ENCODE assay signal across 8 mouse cellular contexts in the genomic region with DNA sequence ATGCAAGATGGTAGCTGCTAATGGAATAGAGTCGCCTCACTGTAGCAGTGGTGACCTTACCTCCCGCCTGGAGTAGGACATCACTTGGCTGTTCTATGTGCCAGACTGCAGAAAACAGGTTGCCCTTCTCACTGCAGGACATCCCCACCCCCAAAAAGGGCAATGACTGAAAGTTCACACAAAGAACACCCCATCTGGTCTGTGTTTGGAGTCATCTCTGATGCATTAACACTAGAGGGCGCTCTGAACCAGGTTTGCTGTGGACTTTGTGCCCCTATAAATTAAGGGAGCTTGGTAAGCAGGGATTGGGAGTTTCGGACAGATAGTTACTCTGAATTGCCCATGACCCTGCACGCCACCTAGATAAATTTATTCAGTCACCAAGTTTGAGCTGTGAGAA. TPM values are rescaled to one million over a fixed set of nuclear protein-coding genes. Genes with fewer than 3 reads are reported as not detected.
DNase-seq lines count a peak whose midpoint lies in the region; ATAC-seq lines count a peak whose summit lies in the region.

No protein-coding gene starts in this region.

- peak; percentile 41 to 51 for DNase-seq in cerebellum, adult 18-20 months
- no peak for DNase-seq in cerebellum, adult 11 months
- DNase-seq in neural tube, embryonic 10.5 days (ENCODE audit: extremely low spot score, low spot score): peak; percentile 49
- peak; percentile 69 for DNase-seq in embryonic facial prominence, embryonic 14.5 days (ENCODE audit: low spot score)
- DNase-seq in splenic B cell, adult 2 months (ENCODE audit: low read depth, low spot score): peak; percentile 71
- DNase-seq in urinary bladder, adult 2 months (ENCODE audit: low spot score): no peak

- no peaks in the 10 kb centered on the region for H3K27me3 ChIP-seq in neural tube, embryonic 15.5 days (replicated peaks)
- no peaks in the 10 kb centered on the region for H3K27me3 ChIP-seq in embryonic facial prominence, embryonic 14.5 days (replicated peaks; ENCODE audit: control insufficient read depth, insufficient read depth, low read length)
- peaks cover 19% of the 10 kb centered on the region for H3K27me3 ChIP-seq in liver, embryonic 15.5 days
- no peaks in the 10 kb centered on the region for H3K27me3 ChIP-seq in splenic B cell, adult 2 months (ENCODE audit: control insufficient read depth, insufficient read depth, low read length, poor library complexity, severe bottlenecking)

- no peak overlapping the region for H3K27ac ChIP-seq in neural tube, embryonic 15.5 days (replicated peaks)
- H3K27ac ChIP-seq in embryonic facial prominence, embryonic 14.5 days (replicated peaks; ENCODE audit: low read depth, low read length): no peak overlapping the region
- no peak overlapping the region for H3K27ac ChIP-seq in liver, embryonic 15.5 days (replicated peaks)

- 21% methylated on average over 5 of the region's 5 CpGs for WGBS in neural tube, embryonic 15.5 days
- whole genome bisulfite sequencing in embryonic facial prominence, embryonic 14.5 days: 28% methylated on average over 5 of the region's 5 CpGs
- WGBS in liver, embryonic 15.5 days (ENCODE audit: insufficient replicate concordance): 21% methylated on average over 5 of the region's 5 CpGs

- H3K9me3 ChIP-seq in neural tube, embryonic 15.5 days (replicated peaks): no peaks in the 10 kb centered on the region
- H3K9me3 ChIP-seq in embryonic facial prominence, embryonic 14.5 days (ENCODE audit: control insufficient read depth, low read length): no peaks in the 10 kb centered on the region
- H3K9me3 ChIP-seq in liver, embryonic 15.5 days (replicated peaks): no peaks in the 10 kb centered on the region

- H3K9ac ChIP-seq in neural tube, embryonic 15.5 days (replicated peaks): no peak overlapping the region
- no peak overlapping the region for H3K9ac ChIP-seq in embryonic facial prominence, embryonic 14.5 days (ENCODE audit: low read depth, low read length)
- no peak overlapping the region for H3K9ac ChIP-seq in liver, embryonic 15.5 days

- no peak overlapping the region for H3K4me3 ChIP-seq in neural tube, embryonic 15.5 days (replicated peaks)
- no peak overlapping the region for H3K4me3 ChIP-seq in embryonic facial prominence, embryonic 14.5 days (ENCODE audit: low read depth, low read length)
- H3K4me3 ChIP-seq in liver, embryonic 15.5 days (replicated peaks): no peak overlapping the region

- no peak overlapping the region for H3K4me2 ChIP-seq in neural tube, embryonic 15.5 days
- H3K4me2 ChIP-seq in embryonic facial prominence, embryonic 14.5 days (ENCODE audit: low read depth, low read length): no peak overlapping the region
- no peak overlapping the region for H3K4me2 ChIP-seq in liver, embryonic 15.5 days

- no peak for ATAC-seq in neural tube, embryonic 15.5 days (ENCODE audit: low FRiP score)
- no peak for ATAC-seq in embryonic facial prominence, embryonic 14.5 days (ENCODE audit: low read depth)
- peak; percentile 39; the same call in 1 of the 2 replicates for ATAC-seq in liver, embryonic 15.5 days (ENCODE audit: insufficient read depth)

- H3K36me3 ChIP-seq in neural tube, embryonic 15.5 days: no peaks in the 10 kb centered on the region
- H3K36me3 ChIP-seq in embryonic facial prominence, embryonic 14.5 days (ENCODE audit: control insufficient read depth, insufficient read depth, low read length): no peaks in the 10 kb centered on the region
- no peaks in the 10 kb centered on the region for H3K36me3 ChIP-seq in liver, embryonic 15.5 days (replicated peaks)
- no peaks in the 10 kb centered on the region for H3K36me3 ChIP-seq in splenic B cell, adult 2 months (ENCODE audit: control insufficient read depth, insufficient read depth, low read length, poor library complexity, severe bottlenecking)

- H3K4me1 ChIP-seq in neural tube, embryonic 15.5 days: no peaks in the 10 kb centered on the region
- H3K4me1 ChIP-seq in embryonic facial prominence, embryonic 14.5 days (ENCODE audit: control insufficient read depth, insufficient read depth, low read length): no peaks in the 10 kb centered on the region
- H3K4me1 ChIP-seq in liver, embryonic 15.5 days (replicated peaks): peaks cover 34% of the 10 kb centered on the region

RNA-seq across cellular contexts. Expression of a gene that starts 8.7 kb away (rescaled TPM):
- 12.1 and 14.5 TPM in 2 replicates for polyA plus RNA-seq in neural tube, embryonic 15.5 days (2015; fragmentation: Nextera tagmentation; extraction: Ambion mirVana)
- 9.7 TPM in 2 replicates for polyA plus RNA-seq in embryonic facial prominence, embryonic 14.5 days (2014; fragmentation: Nextera tagmentation; extraction: Ambion mirVana)
- polyA plus RNA-seq in liver, embryonic 15.5 days (2015; fragmentation: Nextera tagmentation; extraction: Ambion mirVana): 5.8 and 6.1 TPM in 2 replicates
- 11.8 and 12.6 TPM in 2 replicates for polyA plus RNA-seq in urinary bladder, adult 2 months (2012; rRNA removed)

RNA-seq across cellular contexts. Expression of a gene that starts 14.4 kb away (rescaled TPM):
- 44.1 and 57.0 TPM in 2 replicates for polyA plus RNA-seq in neural tube, embryonic 15.5 days (2015; fragmentation: Nextera tagmentation; extraction: Ambion mirVana)
- polyA plus RNA-seq in embryonic facial prominence, embryonic 14.5 days (2014; fragmentation: Nextera tagmentation; extraction: Ambion mirVana): 43.3 and 46.9 TPM in 2 replicates
- 44.1 and 53.5 TPM in 2 replicates for polyA plus RNA-seq in liver, embryonic 15.5 days (2015; fragmentation: Nextera tagmentation; extraction: Ambion mirVana)
- polyA plus RNA-seq in urinary bladder, adult 2 months (2012; rRNA removed): 60.2 and 86.0 TPM in 2 replicates

RNA-seq across cellular contexts. Expression of a gene that starts 49.1 kb away (rescaled TPM):
- 0.14 and 0.23 TPM in 2 replicates for polyA plus RNA-seq in neural tube, embryonic 15.5 days (2015; fragmentation: Nextera tagmentation; extraction: Ambion mirVana)
- polyA plus RNA-seq in embryonic facial prominence, embryonic 14.5 days (2014; fragmentation: Nextera tagmentation; extraction: Ambion mirVana): 0.10 and 0.13 TPM in 2 replicates
- polyA plus RNA-seq in liver, embryonic 15.5 days (2015; fragmentation: Nextera tagmentation; extraction: Ambion mirVana): 0.55 and 0.56 TPM in 2 replicates
- polyA plus RNA-seq in urinary bladder, adult 2 months (2012; rRNA removed): 0.07 TPM in 1 of 2 replicates, not detected in the other

Comparison
In these comparisons a context has a peak if more than half of its experiments do, and no peak if none do; other contexts are left out.
1. DNase-seq: peak in cerebellum, adult 18-20 months (2 of 2), neural tube, embryonic 10.5 days (single experiment), embryonic facial prominence, embryonic 14.5 days (single experiment) and splenic B cell, adult 2 months (single experiment); none in cerebellum, adult 11 months (single experiment) and urinary bladder, adult 2 months (single experiment).